Mouse (Mus musculus): ENCODE data around the gene Jade3. TPM values are rescaled to one million over a fixed set of nuclear protein-coding genes. Genes with fewer than 3 reads are reported as not detected.
"Not testable (repeated sequence)": the region's sequence is repeated elsewhere in the genome, so short reads cannot be mapped to it uniquely, and the experiment has no call there.

Gene Jade3
- 8.1 and 11.2 TPM in 2 replicates for total RNA-seq (2014; rRNA removed)
- 2.3 and 2.6 TPM in 2 replicates for polyA plus RNA-seq (2015; fragmentation: Nextera tagmentation; extraction: Ambion mirVana)

DNA sequence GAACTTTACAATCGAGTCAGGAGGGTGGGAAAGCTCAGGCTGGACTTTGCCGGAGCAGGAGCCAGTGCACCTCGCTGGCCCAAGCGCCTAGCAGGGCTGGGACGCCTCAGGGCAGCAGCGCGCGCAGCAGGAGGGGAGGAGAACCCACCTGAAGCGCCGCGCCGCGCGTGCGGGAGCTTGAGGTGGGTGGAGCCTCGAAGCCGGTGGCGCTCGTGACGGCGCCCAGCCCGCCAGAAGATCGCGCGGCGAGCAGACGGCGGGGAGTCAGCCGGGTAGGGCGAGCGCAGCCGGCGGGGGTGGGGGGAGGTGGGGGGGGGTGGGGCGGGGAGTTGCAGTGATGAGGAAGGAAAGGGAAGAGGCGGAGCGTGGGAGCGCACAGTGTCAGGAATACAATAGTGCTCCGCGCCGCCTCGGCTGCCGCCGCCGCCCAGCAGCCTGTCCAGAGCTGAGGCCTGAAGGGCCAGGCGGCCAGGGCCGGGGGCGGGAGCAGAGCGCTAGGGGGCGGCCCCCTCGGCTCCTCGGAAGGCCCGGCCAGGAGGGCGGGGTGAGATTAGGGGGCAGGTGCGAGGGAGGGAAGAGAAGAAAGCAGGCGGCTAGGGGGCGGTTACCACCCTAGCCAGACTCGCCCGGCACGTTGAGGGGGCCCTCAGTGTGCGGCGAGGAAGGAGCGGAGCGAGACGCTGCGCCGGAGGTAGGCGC is at the start of gene Jade3:
Jade3 (plus strand) TSS at position 549 of the 699 bp plus-strand sequence.
- H3K9me3 ChIP-seq (ENCODE audit: low read length), result no peaks in the 10 kb centered on the region
- WGBS, result 22% methylated on average over 16 of the region's 67 CpGs
- ATAC-seq (ENCODE audit: low FRiP score) (peak; percentile 93), DNase-seq (ENCODE audit: low spot score) (peak; percentile 78)
- TF ChIP-seq CTCF (IDR thresholded peaks at IDR 0.05), result peak; percentile 31; the same call in 1 of the 2 replicates
- peak within 1 kb of the TSS; percentile 67 for H3K9ac ChIP-seq (replicated peaks; ENCODE audit: low read length, poor library complexity, severe bottlenecking)
- H3K4me1 ChIP-seq (ENCODE audit: insufficient read depth, low read length), result no peaks in the 10 kb centered on the region
- no peaks in the 10 kb centered on the region for H3K36me3 ChIP-seq (ENCODE audit: insufficient read depth, low read length)
- H3K4me3 ChIP-seq (ENCODE audit: low read depth, low read length), result peak within 1 kb of the TSS; percentile 57
- no peaks in the 10 kb centered on the region for H3K27me3 ChIP-seq (ENCODE audit: insufficient read depth, low read length)
- peak within 1 kb of the TSS; percentile 74 for H3K27ac ChIP-seq (ENCODE audit: low read depth, low read length)
- peak within 1 kb of the TSS; percentile 52 for H3K4me2 ChIP-seq (ENCODE audit: low read depth, low read length, poor library complexity, severe bottlenecking)

DNA sequence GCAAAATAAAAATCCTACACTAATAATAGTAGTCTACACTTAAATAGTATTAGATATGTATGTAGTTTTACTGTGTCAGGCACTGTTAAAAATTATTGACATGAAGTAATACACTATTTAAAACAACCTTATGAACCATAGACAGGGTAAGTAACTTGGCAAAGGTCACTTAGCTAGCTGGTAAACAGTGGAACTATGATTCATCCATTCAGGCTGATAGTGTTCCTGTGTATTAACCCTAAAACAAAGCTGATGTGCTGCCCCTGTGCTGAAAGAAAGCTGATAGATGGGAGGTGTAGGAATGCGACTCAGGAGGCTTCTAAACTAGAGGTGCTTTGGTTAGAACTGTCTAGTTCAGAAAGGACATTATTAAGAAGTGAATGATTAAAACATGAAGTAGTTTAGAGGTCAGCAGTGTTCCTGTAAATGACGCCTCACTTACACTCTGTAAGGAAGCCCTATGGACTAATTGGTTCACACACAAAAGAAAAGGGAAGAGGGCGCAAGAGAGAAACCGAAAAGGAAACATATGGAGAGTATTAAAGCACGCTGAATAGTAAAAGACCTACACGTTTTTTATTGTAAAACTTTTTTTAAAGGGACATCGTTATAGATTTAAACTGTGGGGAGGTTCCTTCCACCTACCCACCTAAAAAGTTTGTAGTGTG is 46.0 kb upstream of the Jade3 start:
- H3K9me3 ChIP-seq (ENCODE audit: low read length), result no peaks in the 10 kb centered on the region
- no peaks in the 10 kb centered on the region for H3K27me3 ChIP-seq (ENCODE audit: insufficient read depth, low read length)
- no peak overlapping the region for H3K4me2 ChIP-seq (ENCODE audit: low read depth, low read length, poor library complexity, severe bottlenecking)
- H3K4me1 ChIP-seq (ENCODE audit: insufficient read depth, low read length), result no peaks in the 10 kb centered on the region
- no peak overlapping the region for H3K9ac ChIP-seq (replicated peaks; ENCODE audit: low read length, poor library complexity, severe bottlenecking)
- no peak for TF ChIP-seq CTCF (IDR thresholded peaks at IDR 0.05)
- H3K4me3 ChIP-seq (ENCODE audit: low read depth, low read length), result no peak overlapping the region
- 78% methylated on average over 7 of the region's 7 CpGs for WGBS
- H3K36me3 ChIP-seq (ENCODE audit: insufficient read depth, low read length), result no peaks in the 10 kb centered on the region
- DNase-seq (ENCODE audit: low spot score), result no peak
- H3K27ac ChIP-seq (ENCODE audit: low read depth, low read length), result no peak overlapping the region
- no peak for ATAC-seq (ENCODE audit: low FRiP score)

DNA sequence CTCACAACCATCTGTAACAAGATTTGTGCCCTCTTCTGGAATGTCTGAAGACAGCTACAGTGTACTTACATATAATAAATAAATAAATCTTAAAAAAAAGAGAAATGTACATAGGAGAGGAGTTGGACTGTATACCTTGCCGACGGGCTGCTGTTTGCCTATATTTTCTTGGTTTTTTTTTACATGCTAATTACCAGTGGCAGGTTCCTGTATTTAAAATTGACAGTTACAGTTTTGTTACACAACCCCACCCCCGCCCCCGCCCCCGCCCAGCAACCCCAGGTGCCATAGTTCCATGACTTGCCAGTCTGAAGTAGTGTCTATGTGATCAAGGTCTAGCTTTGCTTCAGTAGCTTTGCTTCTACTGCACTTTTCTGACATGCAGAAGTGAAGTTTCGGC is 43.2 kb upstream of the Jade3 start:
- no peaks in the 10 kb centered on the region for H3K27me3 ChIP-seq (ENCODE audit: insufficient read depth, low read length)
- H3K4me3 ChIP-seq (ENCODE audit: low read depth, low read length), result no peak overlapping the region
- H3K36me3 ChIP-seq (ENCODE audit: insufficient read depth, low read length), result no peaks in the 10 kb centered on the region
- no peak for DNase-seq (ENCODE audit: low spot score)
- no peak overlapping the region for H3K27ac ChIP-seq (ENCODE audit: low read depth, low read length)
- no peak for TF ChIP-seq CTCF (IDR thresholded peaks at IDR 0.05)
- H3K9ac ChIP-seq (replicated peaks; ENCODE audit: low read length, poor library complexity, severe bottlenecking), result no peak overlapping the region
- no peaks in the 10 kb centered on the region for H3K4me1 ChIP-seq (ENCODE audit: insufficient read depth, low read length)
- no peak overlapping the region for H3K4me2 ChIP-seq (ENCODE audit: low read depth, low read length, poor library complexity, severe bottlenecking)
- H3K9me3 ChIP-seq (ENCODE audit: low read length), result no peaks in the 10 kb centered on the region
- 88% methylated on average over 6 of the region's 6 CpGs for WGBS
- ATAC-seq (ENCODE audit: low FRiP score), result no peak

DNA sequence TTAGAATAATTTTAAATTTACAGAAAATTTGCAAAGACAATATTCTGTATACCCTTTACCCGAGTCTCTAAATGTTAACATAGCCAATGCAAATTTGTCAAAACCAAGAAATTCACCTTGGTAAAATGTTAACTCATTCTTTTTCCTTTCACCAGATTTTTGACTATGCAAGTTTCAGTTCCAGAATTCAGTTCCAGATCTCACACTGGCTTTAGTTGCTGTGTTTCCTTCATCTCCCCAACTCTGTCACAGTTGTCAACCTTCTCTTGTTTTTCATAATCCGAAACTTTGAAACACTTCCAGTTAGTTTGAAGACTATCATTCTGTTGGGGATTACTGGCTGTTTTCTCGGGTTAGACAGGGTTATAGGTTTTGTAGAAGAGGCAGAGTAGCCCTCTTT is 38.5 kb upstream of the Jade3 start:
- H3K36me3 ChIP-seq (ENCODE audit: insufficient read depth, low read length), result no peaks in the 10 kb centered on the region
- no peak overlapping the region for H3K9ac ChIP-seq (replicated peaks; ENCODE audit: low read length, poor library complexity, severe bottlenecking)
- H3K27ac ChIP-seq (ENCODE audit: low read depth, low read length), result no peak overlapping the region
- 69% methylated on average over 3 of the region's 3 CpGs for WGBS
- no peaks in the 10 kb centered on the region for H3K4me1 ChIP-seq (ENCODE audit: insufficient read depth, low read length)
- no peaks in the 10 kb centered on the region for H3K27me3 ChIP-seq (ENCODE audit: insufficient read depth, low read length)
- TF ChIP-seq CTCF (IDR thresholded peaks at IDR 0.05), result no peak
- no peak for ATAC-seq (ENCODE audit: low FRiP score)
- no peaks in the 10 kb centered on the region for H3K9me3 ChIP-seq (ENCODE audit: low read length)
- DNase-seq (ENCODE audit: low spot score), result no peak
- H3K4me3 ChIP-seq (ENCODE audit: low read depth, low read length), result no peak overlapping the region
- no peak overlapping the region for H3K4me2 ChIP-seq (ENCODE audit: low read depth, low read length, poor library complexity, severe bottlenecking)

DNA sequence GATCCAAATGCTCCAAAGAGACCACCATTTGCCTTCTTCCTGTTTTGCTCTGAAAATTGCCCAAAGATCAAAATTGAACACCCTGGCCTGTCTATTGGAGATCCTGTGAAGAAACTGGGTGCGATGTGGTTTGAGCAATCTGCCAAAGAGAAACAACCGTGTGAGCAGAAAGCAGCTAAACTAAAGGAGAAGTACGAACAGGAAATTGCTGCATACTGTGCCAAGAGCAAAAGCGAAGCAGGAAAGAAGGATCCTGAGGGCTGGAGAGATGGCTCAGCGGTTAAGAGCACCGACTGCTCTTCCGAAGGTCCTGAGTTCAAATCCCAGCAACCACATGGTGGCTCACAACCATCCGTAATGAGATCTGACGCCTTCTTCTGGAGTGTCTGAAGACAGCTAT is 33.5 kb upstream of the Jade3 start:
- 86% methylated on average over 8 of the region's 9 CpGs for WGBS
- H3K27ac ChIP-seq (ENCODE audit: low read depth, low read length); H3K27me3 ChIP-seq (ENCODE audit: insufficient read depth, low read length); H3K4me3 ChIP-seq (ENCODE audit: low read depth, low read length); ATAC-seq (ENCODE audit: low FRiP score); H3K9ac ChIP-seq (replicated peaks; ENCODE audit: low read length, poor library complexity, severe bottlenecking); H3K4me1 ChIP-seq (ENCODE audit: insufficient read depth, low read length); H3K9me3 ChIP-seq (ENCODE audit: low read length); H3K4me2 ChIP-seq (ENCODE audit: low read depth, low read length, poor library complexity, severe bottlenecking); DNase-seq (ENCODE audit: low spot score); H3K36me3 ChIP-seq (ENCODE audit: insufficient read depth, low read length): not testable (repeated sequence)

DNA sequence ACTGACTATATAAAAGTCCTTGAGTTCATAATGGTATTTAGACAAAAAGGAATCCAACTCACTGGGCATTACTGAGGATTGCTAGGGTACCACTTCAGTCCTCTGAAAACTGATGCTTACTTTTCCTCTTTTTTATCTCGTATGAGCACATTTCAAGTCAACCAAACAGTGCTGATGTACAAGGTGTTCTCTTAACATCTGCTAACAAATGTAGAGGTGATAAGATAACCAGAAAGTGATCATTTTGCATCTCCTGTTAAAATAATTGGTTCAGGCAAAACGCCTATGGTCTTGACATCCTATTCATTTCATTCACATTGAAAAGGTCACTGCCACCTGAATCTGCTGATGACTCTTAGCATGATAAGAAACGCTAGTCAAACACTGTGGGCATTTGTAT is 32.5 kb upstream of the Jade3 start:
- Histone ChIP-seq H3K4me1 (ENCODE audit: insufficient read depth, low read length) (no peaks in the 10 kb centered on the region), H3K36me3 (ENCODE audit: insufficient read depth, low read length) (no peaks in the 10 kb centered on the region), H3K9me3 (ENCODE audit: low read length) (no peaks in the 10 kb centered on the region), H3K27ac (ENCODE audit: low read depth, low read length) (no peak overlapping the region), H3K9ac (replicated peaks; ENCODE audit: low read length, poor library complexity, severe bottlenecking) (no peak overlapping the region), H3K4me2 (ENCODE audit: low read depth, low read length, poor library complexity, severe bottlenecking) (no peak overlapping the region), H3K4me3 (ENCODE audit: low read depth, low read length) (no peak overlapping the region), H3K27me3 (ENCODE audit: insufficient read depth, low read length) (no peaks in the 10 kb centered on the region)
- WGBS, result 67% methylated on average over 3 of the region's 3 CpGs
- no peak for ATAC-seq (ENCODE audit: low FRiP score)
- DNase-seq (ENCODE audit: low spot score), result no peak
- TF ChIP-seq CTCF (IDR thresholded peaks at IDR 0.05), result no peak

Measured in midbrain, postnatal 0 days (tissue).